Mouse (Mus musculus) heart, postnatal 10 days (tissue): Measurements from ENCODE around the gene Dnajb4. TPM values are rescaled to one million over a fixed set of nuclear protein-coding genes. Genes with fewer than 3 reads are reported as not detected.
"Not testable (repeated sequence)": the region's sequence is repeated elsewhere in the genome, so short reads cannot be mapped to it uniquely, and the experiment has no call there.

Source experiments
- DNase-seq, 2 experiments: peaks; one replicate each; pipeline ENCODE4 v3.0.0; 2021
- intact Hi-C: fragments of 180-260 bp; cut with DNase I; formaldehyde crosslinking; loops from one replicate; pipeline ENCODE4 v1.15.1; 2025
- total RNA-seq, 2 experiments: library from RNA; stranded (reverse); gene quantifications; 2 replicates each; pipeline ENCODE4 v1.2.3; 2021

Dnajb4 gene
- total RNA-seq, 2 experiments from 2014 or later, result 70.3 to 70.6 TPM

DNA sequence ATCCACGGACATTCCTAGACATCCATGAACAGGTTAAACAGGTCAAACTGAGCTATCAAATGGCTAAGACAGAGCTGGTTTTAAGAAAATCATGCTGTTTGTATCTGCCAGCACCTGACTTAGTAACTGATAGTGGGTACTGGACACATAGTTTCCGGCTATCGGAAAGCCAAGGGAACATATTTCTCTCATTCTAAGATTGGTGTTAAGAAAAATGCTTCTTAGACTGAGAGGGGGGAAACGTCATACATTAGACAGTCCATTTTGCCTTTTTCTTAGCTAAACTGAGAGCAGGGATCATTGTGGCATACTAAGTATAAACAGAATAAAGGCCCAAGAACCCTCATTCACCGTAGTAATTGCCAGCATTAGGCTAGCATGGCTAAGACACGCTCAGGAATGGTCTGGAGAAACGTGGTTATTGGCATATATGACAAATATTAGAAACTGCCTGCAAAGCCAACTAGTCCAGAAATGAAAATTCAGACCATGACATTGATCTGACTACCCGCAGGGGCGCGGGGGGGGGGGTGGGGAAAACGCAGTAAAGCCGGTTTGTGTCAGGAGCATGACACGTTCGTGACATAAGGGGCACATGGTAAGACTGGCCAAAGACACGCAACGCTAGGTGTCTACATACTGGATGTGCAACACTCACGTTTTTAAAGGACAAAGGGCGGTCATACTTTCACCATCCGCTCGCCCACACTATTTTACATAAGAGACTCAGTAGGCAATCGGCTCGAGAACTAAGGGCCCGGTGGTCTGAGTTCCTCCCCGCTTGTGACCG, 730 bp downstream of the Dnajb4 start:
- DNase-seq, result peak; percentile 62 to 72
- intact Hi-C loops, result no loop called here

DNA sequence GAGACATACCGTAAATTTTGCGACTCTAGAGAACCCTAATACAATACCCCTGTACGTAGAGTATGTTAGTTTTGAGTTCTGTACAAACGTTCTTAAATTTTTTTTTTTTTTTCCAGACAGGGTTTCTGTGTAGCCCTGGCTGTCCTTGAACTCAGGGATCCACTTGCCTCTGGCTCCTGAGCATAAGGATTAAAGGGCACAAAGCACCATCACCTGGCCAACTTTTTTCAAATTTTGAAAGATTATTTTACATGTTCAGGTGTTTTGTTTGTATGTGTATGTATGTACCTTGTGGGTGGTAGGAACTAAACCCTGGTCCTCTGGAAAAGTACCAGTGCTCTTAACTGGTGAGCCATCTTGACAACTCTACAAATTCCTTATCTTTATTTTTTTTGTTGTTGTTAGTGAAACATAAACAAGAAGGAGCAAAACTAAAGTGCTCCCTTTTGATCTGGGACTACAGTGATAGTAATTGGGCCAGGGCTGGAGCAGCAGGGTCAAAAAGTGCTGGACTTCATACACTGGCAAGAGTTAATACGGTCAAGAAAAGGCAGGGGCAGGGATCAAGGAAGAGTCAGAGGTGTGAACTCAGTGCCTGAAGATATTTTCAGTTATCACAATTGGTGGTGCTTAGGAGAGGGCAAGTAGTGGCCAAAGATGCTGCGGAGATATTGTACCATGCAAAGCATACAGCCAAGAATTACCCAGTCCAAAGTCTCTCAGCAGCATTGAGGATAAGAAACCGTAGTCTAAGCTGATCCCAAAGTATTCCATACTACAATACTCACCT, 1.8 kb downstream of the Dnajb4 start:
- no peak for DNase-seq
- intact Hi-C loops, result no loop called here

DNA sequence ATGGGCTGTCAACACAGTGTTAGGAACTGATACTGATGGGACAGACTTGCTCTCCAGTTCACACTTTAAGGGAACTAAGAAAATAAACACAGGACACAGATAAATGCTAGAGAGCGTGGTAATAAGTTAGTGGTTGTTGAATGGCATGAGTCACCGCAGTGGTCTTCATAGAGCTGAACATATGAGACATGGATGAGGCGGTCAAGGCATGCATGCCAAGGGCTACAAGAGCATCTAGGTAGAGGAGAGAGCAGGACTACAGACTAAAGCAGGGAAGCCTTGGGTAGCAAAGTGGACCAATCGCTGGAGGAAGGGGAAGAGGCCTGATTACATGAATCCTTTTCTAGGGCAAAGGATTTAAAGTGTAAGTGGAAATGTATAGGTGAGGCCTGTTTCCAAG, 2.9 kb downstream of the Dnajb4 start:
- DNase-seq, result no peak
- intact Hi-C loops, result no loop called here

DNA sequence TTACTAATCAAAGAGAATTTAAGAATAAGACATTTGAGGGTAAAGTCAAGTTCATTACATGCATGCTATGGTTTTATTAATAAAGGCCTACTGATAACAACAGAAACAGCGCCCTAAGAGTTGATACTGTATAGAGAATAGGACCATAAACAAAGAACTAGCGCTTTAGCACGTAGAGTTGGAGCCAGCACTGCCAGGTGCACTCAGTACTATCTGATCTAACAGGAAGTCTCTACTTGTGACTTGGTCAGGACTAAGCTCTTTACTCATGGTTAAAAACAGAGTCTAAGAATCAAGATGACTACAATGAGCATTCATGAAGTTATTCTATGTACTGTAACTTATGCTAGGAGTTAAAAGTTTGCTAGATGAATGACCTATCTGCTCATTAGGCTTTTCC, 5.5 kb downstream of the Dnajb4 start:
- intact Hi-C loops, result no loop called here
- DNase-seq, result no peak

DNA sequence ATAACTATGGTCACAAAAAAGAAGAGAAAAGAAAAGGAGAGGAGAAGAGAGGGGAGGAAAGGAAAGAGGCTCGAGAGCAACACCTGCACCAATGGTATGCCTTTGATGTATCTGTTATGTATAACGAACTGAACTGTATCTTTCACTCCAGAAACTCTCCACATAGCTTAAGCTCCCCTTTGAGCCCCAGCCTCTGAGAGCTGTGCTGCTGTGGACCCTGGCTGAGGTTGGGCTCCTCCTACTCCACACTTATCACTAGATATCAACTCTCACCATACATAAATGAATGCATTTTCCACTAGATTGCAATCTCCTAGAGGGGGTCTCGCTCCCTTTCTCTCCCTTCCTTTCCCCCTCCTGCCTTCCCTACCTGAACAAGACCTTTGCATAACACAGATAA, 6.1 kb downstream of the Dnajb4 start:
- no peak for DNase-seq
- intact Hi-C loops, result no loop called here

DNA sequence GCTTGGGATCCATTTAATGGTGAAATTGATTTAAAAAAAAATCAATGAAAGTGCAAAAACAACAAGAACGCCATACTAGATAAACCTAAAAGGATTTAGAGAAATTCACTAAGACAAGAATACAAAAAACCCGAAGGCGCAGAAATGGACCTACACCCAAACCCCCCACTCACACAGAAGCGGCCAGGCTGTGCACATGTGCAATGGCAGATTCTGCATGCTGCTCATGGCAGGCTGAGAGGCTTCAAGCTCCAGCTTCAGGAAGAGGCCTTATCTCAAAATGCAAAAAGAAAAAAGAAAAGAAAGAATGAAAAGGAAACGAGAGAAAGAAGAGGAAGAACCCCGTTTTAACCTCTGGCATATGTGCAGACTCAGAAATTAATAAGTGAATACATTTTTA, 6.7 kb downstream of the Dnajb4 start:
- intact Hi-C loops, result no loop called here
- no peak for DNase-seq

DNA sequence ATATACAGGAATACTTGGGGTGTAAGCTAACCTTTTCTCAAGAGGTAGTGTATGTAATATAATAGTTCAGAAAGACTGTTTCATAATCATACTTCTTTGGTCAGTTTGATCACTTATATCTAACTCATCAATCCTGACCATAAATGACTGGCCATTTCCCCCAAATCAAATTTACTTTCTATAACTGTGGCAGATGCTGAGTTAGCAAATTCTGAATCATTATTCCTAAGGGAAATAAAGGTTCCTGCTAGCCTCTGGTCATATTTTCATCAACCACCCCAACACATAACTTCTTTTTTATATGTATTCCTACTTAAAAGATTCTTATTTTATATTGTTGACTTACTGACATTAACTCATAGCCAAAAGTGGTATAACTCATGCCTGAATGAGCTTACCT, 7.2 kb downstream of the Dnajb4 start:
- intact Hi-C loops, result no loop called here

DNA sequence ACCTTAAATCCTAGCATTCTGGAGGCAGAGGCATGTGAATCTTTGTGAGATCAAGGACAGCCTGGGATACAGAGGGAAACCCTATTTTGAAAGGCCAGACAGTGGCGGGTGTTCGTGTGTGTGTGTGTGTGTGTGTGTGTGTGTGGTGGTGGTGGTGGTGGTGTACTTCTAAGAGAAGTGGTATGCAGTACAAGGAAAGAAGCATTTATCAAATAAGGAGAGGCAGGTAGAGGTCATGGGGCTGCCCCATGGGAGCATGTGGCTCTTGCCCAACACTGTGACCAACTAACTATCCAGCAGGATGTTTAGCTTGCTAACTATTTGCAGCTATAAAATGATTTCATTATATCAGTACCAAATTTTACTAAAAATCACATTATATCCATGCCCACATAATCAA, 8.5 kb downstream of the Dnajb4 start:
- no peak for DNase-seq
- intact Hi-C loops, result no loop called here

More for the DNA sequence above, 7.2 kb downstream of the Dnajb4 start:
- no peak for DNase-seq

DNA sequence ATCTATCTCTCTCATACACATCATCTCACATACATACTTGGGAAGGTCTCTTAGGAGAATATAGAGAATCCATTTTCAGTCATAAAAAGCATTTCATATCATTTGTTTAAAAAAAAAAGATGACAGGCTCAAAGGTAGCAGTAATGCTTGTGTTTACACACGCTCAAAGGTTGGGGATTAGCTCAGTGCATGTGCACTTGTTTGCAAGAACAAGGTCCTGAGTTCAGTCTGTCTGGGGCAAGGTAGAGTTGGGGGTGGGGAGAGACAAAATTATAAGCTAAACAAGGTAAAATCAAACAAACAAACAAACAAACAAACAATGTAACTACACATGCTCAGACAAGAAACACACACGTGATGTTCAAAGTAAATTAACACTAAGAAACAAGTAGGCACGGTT, 8.9 kb downstream of the Dnajb4 start:
- no peak for DNase-seq
- intact Hi-C loops, result no loop called here

DNA sequence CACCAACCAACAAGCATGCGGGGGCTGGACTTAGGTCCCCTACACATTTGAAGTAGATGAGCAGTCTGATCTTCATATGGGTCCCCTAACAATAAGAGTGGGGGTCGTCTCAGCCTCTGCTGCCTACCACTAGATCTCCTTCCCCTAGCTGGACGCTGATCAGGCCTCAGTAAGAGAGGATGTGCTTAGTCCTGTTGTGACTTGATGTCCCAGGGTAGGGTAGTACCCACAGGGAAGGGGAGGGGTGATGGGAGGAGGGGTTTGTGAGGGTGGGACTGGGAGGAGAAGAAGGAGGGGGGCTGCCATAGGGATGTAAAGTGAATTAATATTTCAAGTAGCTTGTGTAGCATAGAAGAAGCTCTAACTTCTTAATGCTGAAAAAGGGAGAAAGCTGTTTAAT, 11.0 kb downstream of the Dnajb4 start:
- no peak for DNase-seq
- intact Hi-C loops, result loop anchor here (10.0 kb wide), 1 partner anchor 284 kb away; no protein-coding TSS in a partner anchor

DNA sequence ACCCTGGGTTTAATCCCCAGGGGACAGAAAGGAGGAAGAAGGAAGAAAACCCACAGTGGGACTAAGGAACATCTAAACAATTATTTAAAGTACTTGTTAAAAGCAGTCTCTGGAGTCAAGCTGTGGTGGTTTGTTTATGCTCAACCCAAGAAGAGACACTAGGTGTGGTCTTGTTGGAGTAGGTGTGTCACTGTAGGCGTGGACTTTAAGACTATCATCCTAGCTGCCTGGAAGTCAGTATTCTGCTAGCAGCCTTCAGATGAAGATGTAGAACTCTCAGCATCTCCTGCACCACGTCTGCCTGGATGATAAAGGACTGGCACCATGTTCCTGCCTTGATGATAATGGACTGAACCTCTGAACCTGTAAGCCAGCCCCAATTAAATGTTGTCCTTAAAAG, 12.9 kb downstream of the Dnajb4 start:
- not testable (repeated sequence) for DNase-seq
- intact Hi-C loops, result loop anchor here (10.0 kb wide), 1 partner anchor 282 kb away; no protein-coding TSS in a partner anchor

DNA sequence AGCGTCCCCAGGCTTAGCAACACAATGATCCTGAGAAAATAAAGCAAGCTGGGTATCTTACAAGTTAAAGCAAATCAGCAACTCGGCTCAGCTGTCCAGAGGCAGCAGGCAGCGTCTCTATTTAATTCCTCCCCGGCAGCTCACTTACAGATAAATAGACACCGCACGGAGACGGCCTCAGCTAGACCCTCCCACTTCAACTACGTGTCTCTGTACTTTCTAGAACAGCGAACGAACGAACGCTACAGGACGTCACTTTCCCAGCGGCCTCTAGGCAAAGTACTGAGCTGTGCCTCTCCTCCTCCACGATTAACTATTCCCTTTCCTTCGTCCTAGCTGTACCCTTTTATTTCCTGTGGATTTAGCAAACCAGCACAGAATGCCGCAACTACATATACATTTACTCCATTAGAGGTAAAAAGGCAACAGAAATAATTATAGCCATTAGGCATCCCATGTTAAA, 16.4 kb downstream of the Dnajb4 start:
- peak; percentile 91 to 94 for DNase-seq
- intact Hi-C loops, result loop anchor here (1.0 to 10.0 kb wide), 2 partner anchors 17 to 279 kb away; partner anchors contain the start of genes Dnajb4 and Fubp1

DNA sequence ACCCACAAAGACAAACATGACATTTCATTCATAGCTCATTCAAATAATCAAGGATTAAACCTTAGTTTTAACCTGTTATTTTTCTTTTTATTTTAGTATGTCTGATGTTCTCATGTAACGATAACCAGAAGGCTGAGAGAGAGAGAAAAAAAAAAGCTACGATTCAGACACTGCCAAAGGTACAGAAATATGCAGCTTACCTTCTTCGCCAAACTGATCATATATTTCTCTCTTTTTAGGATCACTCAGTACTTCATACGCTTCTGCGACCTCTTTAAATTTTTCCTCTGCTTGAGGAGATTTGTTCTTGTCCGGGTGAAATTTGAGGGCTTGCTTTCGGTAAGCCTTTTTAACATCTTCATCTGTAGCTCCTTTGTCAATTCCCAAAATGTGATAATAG, 16.9 kb downstream of the Dnajb4 start:
- intact Hi-C loops, result loop anchor here (1.0 to 10.0 kb wide), 2 partner anchors 17 to 278 kb away; partner anchors contain the start of genes Dnajb4 and Fubp1
- no peak for DNase-seq

DNA sequence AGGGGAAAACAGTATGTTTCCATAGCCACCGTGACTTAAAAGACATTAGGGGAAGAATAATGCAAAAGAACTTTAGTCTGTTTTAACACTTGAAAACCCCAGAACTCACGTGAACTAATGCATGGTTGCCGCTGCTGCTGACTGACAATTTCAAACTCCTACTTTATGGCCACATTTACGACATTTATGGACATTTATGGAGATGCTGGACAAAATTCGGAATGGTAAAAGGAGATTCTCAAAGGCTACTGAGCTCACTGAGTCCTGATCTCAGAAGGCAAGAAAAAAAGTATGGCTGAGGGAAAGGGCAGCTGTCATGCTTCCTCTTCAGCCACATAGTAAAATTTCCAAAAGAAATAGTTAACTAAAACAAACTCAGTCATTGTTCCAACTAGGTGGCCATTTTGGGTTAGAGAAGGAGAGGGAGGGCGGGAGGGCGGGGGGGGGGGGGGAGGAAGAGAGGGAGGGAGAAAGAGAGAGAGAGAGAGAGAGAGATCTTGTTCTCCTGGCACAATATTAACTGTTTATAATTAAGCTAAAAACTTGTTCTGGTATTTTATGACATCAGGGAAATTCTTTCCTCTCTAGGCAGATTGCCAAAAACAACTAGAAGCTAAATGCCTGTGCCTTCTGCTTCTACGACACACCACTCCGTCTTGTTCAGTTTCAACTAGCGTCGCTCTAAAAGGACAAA, 17.7 kb downstream of the Dnajb4 start:
- peak; percentile 37 to 51 for DNase-seq
- intact Hi-C loops, result loop anchor here (1.0 to 10.0 kb wide), 3 partner anchors 47 to 278 kb away; no protein-coding TSS in a partner anchor

DNA sequence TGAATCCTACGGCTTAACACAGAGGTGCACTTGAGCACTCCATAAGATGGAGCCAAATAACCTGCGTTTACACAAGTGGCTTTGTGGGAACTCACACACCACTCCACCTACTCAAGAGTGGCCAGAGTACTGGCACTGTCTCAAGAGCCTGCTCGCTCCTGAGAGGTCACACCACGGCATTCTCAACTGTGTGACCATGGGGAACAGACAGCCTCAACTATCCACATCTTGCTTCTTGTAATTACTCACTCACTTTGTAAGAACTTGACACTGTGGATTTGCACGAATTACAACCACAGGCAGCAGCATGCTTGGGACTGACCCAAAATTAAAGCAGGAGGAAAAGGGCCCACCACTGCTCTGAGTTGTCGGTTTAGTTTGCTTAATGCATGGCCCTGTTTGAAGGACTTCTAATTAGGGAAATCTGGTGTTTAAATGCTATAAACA, 18.3 kb downstream of the Dnajb4 start:
- peak; percentile 68 to 80 for DNase-seq
- intact Hi-C loops, result loop anchor here (1.0 to 10.0 kb wide), 3 partner anchors 47 to 277 kb away; no protein-coding TSS in a partner anchor

DNA sequence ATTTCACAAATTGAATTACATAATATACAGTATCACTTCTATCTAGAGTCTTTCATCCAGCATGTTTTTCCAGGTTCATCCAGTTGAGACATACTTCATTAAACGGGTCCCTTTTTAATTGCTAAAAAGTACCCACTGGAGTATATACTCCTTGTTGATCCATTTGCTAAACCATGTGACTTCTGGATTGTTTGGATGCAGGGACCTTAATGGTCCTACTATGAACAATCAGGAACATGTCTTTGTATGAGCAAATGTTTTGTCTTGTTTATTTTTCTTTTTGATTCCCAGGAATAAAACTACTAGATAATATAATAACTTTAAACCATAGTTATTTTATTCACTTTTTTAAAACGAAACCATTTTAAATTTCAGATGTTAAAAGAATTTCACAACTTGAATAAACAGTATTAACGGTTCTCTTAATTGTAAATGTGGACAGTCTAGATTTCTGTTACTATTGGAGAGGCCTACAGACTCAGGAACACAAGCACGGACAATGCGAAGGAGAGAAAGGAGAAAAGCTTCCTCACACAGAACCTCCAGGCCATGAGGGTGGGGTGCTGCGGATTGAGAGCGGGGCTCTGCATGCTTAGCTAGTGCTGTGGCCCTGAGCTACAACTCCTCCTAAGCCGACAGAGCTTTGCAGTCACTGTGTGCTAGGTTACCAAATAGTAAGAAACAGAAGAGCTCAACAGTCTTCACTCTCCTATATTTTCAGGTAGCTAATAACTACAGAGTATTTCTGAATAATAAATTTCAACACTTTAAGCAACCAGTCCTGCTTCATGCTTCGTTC, 19.2 kb downstream of the Dnajb4 start:
- DNase-seq, result peak in 1 of 2 experiments; percentile 55
- intact Hi-C loops, result loop anchor here (10.0 kb wide), 1 partner anchor 276 kb away; no protein-coding TSS in a partner anchor

DNA sequence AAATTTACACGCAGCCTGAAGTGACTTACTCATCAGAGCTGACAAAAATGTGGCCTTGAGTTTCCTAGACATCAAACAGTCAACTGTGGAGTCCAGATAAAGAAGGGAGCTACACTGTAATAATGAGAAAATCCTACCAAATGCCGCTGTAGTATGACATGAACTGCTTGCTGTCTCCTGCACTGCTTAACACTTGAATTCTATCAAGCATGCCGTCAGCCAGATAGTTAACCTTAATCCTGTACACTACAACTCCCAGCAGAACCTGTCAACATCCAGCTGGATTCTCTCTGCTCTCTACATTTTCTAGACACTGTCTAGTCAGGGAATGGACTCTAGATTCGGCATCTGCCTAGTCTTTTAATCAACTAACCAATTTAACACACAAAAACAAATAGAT, 20.8 kb downstream of the Dnajb4 start:
- intact Hi-C loops, result no loop called here
- peak; percentile 49 to 62 for DNase-seq

DNA sequence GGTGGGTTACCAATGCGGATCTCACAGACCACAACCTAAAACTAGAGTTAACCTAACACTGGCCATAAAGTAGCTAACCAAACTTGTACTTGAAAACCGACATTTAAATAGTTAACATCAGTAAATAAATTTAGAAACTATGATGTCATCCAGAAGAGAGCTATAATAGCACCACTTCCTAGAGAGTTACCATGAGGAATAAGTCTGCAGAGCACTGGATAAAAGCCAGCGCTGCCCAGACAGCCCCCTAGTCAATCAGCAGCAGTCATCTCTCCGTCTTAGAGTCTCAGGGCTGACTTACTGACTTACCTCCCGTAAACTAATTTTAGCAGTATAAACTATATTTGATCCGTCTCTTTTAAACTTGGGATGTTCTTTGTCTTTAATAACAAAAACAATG, 24.0 kb downstream of the Dnajb4 start:
- intact Hi-C loops, result no loop called here
- DNase-seq, result peak in 1 of 2 experiments; percentile 63

DNA sequence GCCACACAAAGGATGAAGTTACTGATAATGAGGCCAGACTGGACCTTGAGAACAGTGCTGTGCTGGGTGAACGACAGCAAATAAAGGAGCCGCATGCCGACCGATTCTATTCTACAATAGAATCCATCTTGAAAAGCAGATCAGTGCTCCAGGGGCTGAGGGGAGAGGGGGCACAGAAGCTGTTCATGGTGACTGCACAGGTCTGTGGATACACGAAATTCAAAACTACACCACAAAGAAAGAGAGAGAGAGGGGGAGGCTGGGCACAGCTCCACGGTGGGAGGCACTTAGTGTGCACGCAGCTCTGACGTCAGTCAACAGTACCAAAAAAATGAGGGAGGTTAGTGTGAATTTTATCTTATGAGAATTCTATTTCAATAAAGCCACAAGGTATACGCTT, 26.6 kb downstream of the Dnajb4 start:
- intact Hi-C loops, result no loop called here
- DNase-seq, result no peak

DNA sequence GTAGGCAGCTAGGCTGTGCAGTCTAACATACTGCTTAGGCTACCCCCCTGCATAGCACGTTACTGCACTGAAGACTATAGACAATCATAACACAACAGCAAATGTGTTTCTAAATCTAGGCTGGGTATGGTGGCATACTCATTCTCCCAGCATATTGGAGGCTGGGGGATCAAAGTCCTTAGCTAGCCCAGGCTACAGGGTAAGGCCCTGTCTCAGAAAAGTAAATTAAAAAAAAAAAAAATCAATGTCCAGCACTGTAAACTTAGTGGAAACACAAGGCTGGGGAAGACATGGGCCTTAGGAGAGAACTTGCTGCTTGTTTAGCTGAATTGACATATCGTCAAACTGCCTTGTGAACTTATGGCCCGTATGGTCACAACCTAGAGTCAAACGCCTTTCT, 29.5 kb downstream of the Dnajb4 start:
- intact Hi-C loops, result no loop called here
- DNase-seq, result no peak
